Comparison of ENCODE assay signal across 8 mouse cellular contexts in the genomic region with DNA sequence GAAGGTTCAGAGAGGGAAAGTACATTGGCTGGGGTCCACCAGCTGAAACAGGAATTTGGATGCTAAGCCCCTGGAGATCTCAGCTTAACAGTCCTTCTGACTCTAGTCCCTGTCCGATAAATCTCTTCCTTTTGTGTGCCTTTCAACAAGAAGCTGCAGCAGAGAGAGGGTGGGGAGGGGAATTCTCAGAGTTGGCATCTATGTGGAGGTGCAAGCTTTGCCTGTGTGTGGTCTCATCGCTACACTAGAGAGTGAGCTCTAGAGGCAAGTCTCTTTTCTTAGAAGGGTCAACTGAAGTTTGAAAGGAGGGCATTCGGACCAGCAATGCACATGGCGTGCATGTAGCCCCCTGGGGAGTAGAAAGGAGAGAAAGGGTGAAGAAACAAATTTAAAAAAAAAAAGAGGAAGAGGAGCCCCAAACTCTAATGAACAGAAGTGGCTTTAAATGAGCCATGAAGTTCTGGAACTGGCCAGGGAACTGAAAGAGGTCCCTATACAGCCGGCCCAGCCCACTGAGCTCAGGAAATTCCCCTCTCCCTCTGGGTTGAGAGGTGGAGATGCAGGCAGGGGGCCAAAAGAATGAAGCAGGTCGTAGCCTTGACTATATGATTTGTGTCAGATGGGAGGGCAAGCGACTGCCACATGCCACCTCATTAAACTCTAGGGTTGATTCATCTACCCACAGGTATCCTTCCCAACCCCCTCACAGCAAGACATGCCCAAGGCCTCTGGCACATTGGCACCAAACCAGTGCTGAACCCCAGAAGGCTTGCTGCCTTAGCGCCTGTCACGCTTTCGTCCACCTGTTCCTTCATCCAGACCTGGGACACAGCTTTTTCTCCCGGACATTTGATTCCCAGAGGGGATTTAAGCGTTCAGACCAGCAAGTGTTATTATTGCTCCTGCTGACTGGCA. TPM values are rescaled to one million over a fixed set of nuclear protein-coding genes. Genes with fewer than 3 reads are reported as not detected.
DNase-seq lines count a peak whose midpoint lies in the region; ATAC-seq and TF ChIP-seq lines count a peak whose summit lies in the region.

No protein-coding gene starts in this region.

- H3K27ac ChIP-seq in kidney, postnatal 0 days: no peak overlapping the region
- no peak overlapping the region for H3K27ac ChIP-seq in hindbrain, embryonic 12.5 days
- no peak overlapping the region for H3K27ac ChIP-seq in neural tube, embryonic 15.5 days (replicated peaks)
- no peak overlapping the region for H3K27ac ChIP-seq in intestine, postnatal 0 days (ENCODE audit: low read depth, low read length)

- ATAC-seq in kidney, postnatal 0 days (replicated peaks; ENCODE audit: low FRiP score, low read depth): no peak
- no peak for ATAC-seq in hindbrain, embryonic 12.5 days (ENCODE audit: low FRiP score)
- no peak for ATAC-seq in neural tube, embryonic 15.5 days (ENCODE audit: low FRiP score)
- no peak for ATAC-seq in intestine, postnatal 0 days

- H3K36me3 ChIP-seq in kidney, postnatal 0 days (ENCODE audit: insufficient read depth, low read length): no peaks in the 10 kb centered on the region
- H3K36me3 ChIP-seq in hindbrain, embryonic 12.5 days: no peaks in the 10 kb centered on the region
- no peaks in the 10 kb centered on the region for H3K36me3 ChIP-seq in neural tube, embryonic 15.5 days
- no peaks in the 10 kb centered on the region for H3K36me3 ChIP-seq in intestine, postnatal 0 days (ENCODE audit: control insufficient read depth, insufficient read depth)

- H3K4me3 ChIP-seq in kidney, postnatal 0 days (replicated peaks; ENCODE audit: low read depth, low read length): no peak overlapping the region
- peak overlapping the region; percentile 41; the same call in 1 of the 2 replicates for H3K4me3 ChIP-seq in hindbrain, embryonic 12.5 days
- peak overlapping the region; percentile 47 for H3K4me3 ChIP-seq in neural tube, embryonic 15.5 days (replicated peaks)
- H3K4me3 ChIP-seq in intestine, postnatal 0 days (ENCODE audit: low read depth, low read length): no peak overlapping the region

- TF ChIP-seq CTCF in kidney, postnatal 0 days (IDR thresholded peaks at IDR 0.05; ENCODE audit: low read depth): no peak
- TF ChIP-seq CTCF in intestine, postnatal 0 days (IDR thresholded peaks at IDR 0.05; ENCODE audit: low read depth): no peak

- H3K27me3 ChIP-seq in kidney, postnatal 0 days (ENCODE audit: insufficient read depth, low read length): peaks cover 36% of the 10 kb centered on the region; the same call in 1 of the 2 replicates
- H3K27me3 ChIP-seq in hindbrain, embryonic 12.5 days: peaks cover 46% of the 10 kb centered on the region
- H3K27me3 ChIP-seq in neural tube, embryonic 15.5 days (replicated peaks): peaks cover 23% of the 10 kb centered on the region
- H3K27me3 ChIP-seq in intestine, postnatal 0 days (replicated peaks; ENCODE audit: control insufficient read depth, insufficient read depth, low read length): peaks cover 41% of the 10 kb centered on the region

- DNase-seq in kidney, postnatal 0 days (ENCODE audit: low spot score): no peak
- no peak for DNase-seq in kidney, adult 8-10 months
- DNase-seq in cerebellum, adult 9-11 months: peak; percentile 92
- DNase-seq in left cerebral cortex, adult 9 months (ENCODE audit: low spot score in 2 of 2): no peak
- no peak for DNase-seq in right cerebral cortex, adult 18-20 months

- peaks cover 14% of the 10 kb centered on the region; the same call in 1 of the 2 replicates for H3K4me1 ChIP-seq in kidney, postnatal 0 days (replicated peaks; ENCODE audit: insufficient read depth, low read length)
- peaks cover 22% of the 10 kb centered on the region for H3K4me1 ChIP-seq in hindbrain, embryonic 12.5 days
- H3K4me1 ChIP-seq in neural tube, embryonic 15.5 days: peaks cover 30% of the 10 kb centered on the region
- H3K4me1 ChIP-seq in intestine, postnatal 0 days (replicated peaks; ENCODE audit: control insufficient read depth, insufficient read depth, low read length): no peaks in the 10 kb centered on the region

- no peaks in the 10 kb centered on the region for H3K9me3 ChIP-seq in kidney, postnatal 0 days (replicated peaks; ENCODE audit: low read length)
- H3K9me3 ChIP-seq in hindbrain, embryonic 12.5 days (replicated peaks): no peaks in the 10 kb centered on the region
- no peaks in the 10 kb centered on the region for H3K9me3 ChIP-seq in neural tube, embryonic 15.5 days (replicated peaks)
- no peaks in the 10 kb centered on the region for H3K9me3 ChIP-seq in intestine, postnatal 0 days (ENCODE audit: control insufficient read depth)

- H3K4me2 ChIP-seq in kidney, postnatal 0 days (ENCODE audit: low read length): peak overlapping the region; percentile 57; the same call in 1 of the 2 replicates
- H3K4me2 ChIP-seq in hindbrain, embryonic 12.5 days (replicated peaks): peak overlapping the region; percentile 70
- peak overlapping the region; percentile 81 for H3K4me2 ChIP-seq in neural tube, embryonic 15.5 days
- H3K4me2 ChIP-seq in intestine, postnatal 0 days (replicated peaks; ENCODE audit: low read depth): no peak overlapping the region

- WGBS in kidney, postnatal 0 days: 20% methylated on average over 12 of the region's 12 CpGs
- 20% methylated on average over 12 of the region's 12 CpGs for WGBS in hindbrain, embryonic 12.5 days
- 14% methylated on average over 12 of the region's 12 CpGs for WGBS in neural tube, embryonic 15.5 days
- WGBS in intestine, postnatal 0 days: 37% methylated on average over 12 of the region's 12 CpGs

- H3K9ac ChIP-seq in kidney, postnatal 0 days (ENCODE audit: low read depth, low read length): no peak overlapping the region
- H3K9ac ChIP-seq in hindbrain, embryonic 12.5 days: no peak overlapping the region
- 0 out of 2 replicates have a peak overlapping the region, but pooled peaks have one; percentile 55 for H3K9ac ChIP-seq in neural tube, embryonic 15.5 days (replicated peaks)
- H3K9ac ChIP-seq in intestine, postnatal 0 days (ENCODE audit: low read depth, low read length): no peak overlapping the region

RNA-seq across cellular contexts. Expression of a gene that starts 10.0 kb away (rescaled TPM):
- 0.36 and 0.57 TPM in 2 replicates for polyA plus RNA-seq in kidney, postnatal 0 days (2015; fragmentation: Nextera tagmentation; extraction: Ambion mirVana)
- polyA plus RNA-seq in hindbrain, embryonic 12.5 days (2016; fragmentation: Nextera tagmentation; extraction: Ambion mirVana): 0.48 and 0.68 TPM in 2 replicates
- 7.7 and 10.8 TPM in 2 replicates for polyA plus RNA-seq in neural tube, embryonic 15.5 days (2015; fragmentation: Nextera tagmentation; extraction: Ambion mirVana)
- 0.31 TPM in 2 replicates for polyA plus RNA-seq in intestine, postnatal 0 days (2015; fragmentation: Nextera tagmentation; extraction: Ambion mirVana)

Comparison
In these comparisons a context has a peak if more than half of its experiments do, and no peak if none do; other contexts are left out.
1. H3K4me3 ChIP-seq: peak in hindbrain, embryonic 12.5 days (single experiment) and neural tube, embryonic 15.5 days (single experiment); none in kidney, postnatal 0 days (single experiment) and intestine, postnatal 0 days (single experiment).